Mouse (Mus musculus) R1 (cell line): ENCODE measurements around the gene Sebox.

Experiments
- DNase-seq: peaks from one replicate; pipeline ENCODE4 v3.0.0-alpha.2; 2018; ENCODE audit warnings: low read depth, low spot score

Gene Sebox

DNA sequence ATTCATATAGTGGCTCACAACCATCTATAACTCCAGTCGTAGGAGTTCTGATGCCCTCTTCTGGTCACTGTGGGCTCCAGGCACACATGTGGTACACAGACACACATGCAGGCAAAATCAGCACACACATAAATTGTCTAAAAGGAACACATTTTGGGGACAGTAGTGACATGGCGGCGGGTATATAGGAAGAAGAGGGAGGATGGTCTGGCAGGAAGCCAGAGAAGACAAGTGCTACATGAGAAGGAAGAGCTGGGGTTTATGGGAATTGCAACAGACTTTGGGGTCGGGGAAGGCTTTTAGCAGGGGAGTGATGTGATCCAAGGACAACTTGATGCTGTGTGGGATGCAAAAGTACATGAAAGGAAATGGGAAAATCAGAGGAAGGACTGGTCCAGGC, 31.3 kb downstream of the Sebox start:
- peak; percentile 23 for DNase-seq

GRCm38 (mm10) chr11:78535376-78536079, 32.3 kb downstream of the Sebox start:
- DNase-seq: peak; percentile 87

GRCm38 (mm10) chr11:78536080-78536689, 32.9 kb downstream of the Sebox start, which contains the start of the genes Tnfaip1 and Ift20:
Gene Tnfaip1 (minus strand): TSS chr11:78536332.
Gene Ift20 (plus strand): TSS chr11:78536361.
- DNase-seq: peak; percentile 100

GRCm38 (mm10) chr11:78536690-78537084, 33.4 kb downstream of the Sebox start:
- no peak for DNase-seq

DNA sequence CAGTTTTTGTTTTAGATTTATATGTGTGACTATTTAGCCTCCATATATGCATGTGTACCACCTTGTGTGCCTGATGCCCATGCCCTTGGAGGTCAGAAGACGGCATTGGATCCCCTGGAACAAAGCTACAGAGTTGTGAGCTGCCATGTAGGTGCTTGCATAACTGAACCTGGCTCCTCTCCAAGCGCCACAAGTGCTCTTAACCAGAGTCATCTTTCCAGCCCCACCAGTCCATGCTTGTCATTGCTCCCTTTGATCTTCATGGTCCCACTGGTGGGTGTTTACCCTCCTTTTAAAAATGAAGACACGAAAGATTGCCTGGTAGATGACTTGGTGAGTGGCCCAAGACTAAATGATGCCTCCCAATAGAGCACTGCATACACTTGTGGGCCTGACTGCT, 37.1 kb downstream of the Sebox start:
- no peak for DNase-seq

DNA sequence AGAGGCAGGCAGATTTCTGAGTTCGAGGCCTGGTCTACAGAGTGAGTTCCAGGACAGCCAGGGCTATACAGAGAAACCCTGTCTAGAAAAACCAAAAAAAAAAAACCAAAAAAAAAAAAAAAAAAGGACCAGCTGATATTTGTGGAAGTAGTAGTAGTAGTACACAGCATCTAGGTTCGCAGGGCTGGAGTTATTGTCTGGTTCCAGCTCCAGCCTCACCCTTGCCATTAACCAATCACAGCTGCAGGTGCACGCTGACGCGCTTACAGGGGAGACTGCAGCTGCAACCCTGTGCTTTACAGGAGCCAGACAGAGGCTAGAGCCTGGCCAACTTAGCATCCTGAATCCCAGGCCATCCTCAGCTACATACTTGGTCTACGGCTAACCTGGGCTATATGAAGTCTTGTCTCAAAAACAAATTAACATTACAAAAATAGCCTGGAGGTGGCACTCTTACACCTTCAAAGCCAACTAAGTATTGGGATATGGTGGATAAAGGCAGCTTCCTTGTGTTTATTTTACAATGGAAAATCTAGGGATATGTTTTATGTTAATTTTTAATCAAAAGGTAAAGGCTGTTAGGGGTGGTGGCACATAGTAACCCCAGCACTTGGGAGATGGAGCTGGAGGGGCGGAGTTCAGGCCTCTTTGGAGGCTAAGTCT, 41.3 kb downstream of the Sebox start:
- peak; percentile 29 for DNase-seq

GRCm38 (mm10) chr11:78545181-78545580, 41.9 kb downstream of the Sebox start:
- DNase-seq: peak; percentile 20

DNA sequence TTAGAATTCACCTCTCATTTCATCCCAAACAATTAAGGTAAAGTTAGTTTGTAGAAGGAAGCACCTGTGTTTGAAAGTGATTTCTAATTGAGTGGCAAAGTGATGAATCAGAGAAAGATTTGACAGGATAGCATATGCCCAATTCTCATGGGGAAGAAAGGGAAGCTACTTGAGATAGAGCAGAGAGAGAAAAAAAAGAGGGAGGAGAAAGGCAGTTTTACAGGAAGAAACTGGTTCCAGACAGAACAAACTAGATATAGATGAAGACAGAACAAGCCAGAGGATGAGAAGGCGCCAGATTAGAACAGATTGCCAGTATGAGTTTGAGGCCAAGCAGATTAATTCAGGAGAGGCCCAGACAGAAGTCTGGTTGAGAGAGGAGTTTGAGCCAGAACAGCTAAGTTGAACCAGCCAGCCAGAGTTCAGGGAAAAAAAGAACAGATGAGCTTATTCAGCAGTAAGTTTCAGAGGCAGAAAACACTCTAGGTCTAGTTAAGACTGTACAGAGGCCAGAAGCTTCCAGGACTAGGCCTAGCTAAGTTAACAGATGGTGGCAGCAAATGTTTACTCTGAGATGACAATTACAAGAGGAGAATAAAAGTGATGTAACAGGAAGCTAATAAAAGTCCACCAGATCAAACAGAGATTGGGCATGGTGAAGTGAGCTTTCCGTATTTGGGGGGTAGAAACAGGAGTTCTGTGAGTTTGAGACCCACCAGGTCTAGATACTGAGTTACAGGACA, 44.6 kb downstream of the Sebox start:
- DNase-seq: no peak

DNA sequence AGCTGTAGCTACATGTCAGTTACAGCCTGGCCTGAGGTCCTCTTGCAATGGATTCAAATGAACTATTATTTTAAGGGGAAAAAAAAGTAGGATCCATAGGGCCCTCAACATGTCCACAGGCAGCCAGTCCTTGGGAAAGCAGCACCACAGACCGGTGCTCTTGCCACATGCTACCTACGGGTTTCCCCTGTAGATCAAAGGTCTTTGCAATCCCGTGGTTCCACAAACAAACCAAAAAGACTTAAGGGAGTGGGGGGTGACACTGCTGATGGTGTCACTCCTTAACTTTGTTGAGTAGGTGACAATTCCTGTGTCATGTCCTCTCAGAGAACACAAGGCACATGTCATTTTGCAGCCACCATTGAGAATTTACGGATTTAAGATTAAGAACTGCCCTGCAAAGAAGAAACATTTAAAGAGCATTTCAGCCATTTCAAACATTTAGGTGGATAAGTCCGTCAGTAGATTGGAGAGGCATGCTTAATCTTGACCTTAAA, 46.3 kb downstream of the Sebox start:
- no peak for DNase-seq

- DNase-seq: peak; percentile 99
These were observed 47.2 kb downstream of the Sebox start, which contains the start of gene Tmem97 for GRCm38 (mm10) chr11:78550168-78551058. Gene Tmem97 (minus strand): TSS chr11:78550777.

GRCm38 (mm10) chr11:78551059-78551398, 47.8 kb downstream of the Sebox start:
- no peak for DNase-seq
